Comparison of ENCODE assay signal across 8 mouse cellular contexts in the genomic region with DNA sequence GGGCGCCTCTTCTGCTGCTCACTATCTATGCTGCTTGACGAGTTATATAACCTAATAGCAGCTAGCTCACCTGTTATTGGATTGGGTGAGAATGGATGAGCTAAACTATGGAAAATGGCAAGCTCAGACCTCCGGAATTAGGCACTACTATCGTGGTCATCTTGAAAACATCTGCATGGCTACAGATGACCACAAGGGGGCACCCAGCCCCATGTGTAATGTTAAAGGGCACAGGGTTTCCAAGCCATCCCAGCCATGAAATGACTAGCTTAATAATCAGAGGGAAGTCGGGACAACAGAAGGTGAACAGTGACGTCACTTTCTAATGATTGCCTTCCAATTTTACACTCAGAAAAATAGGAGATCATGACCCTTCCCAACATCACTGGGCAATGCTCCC. TPM values are rescaled to one million over a fixed set of nuclear protein-coding genes. Genes with fewer than 3 reads are reported as not detected.
A peak's percentile ranks its signal among the peaks of the same experiment; 100 is the strongest.
DNase-seq lines count a peak whose midpoint lies in the region; ATAC-seq lines count a peak whose summit lies in the region.

No protein-coding gene starts in this region.

- WGBS in forebrain, embryonic 14.5 days: 58% methylated on average over 6 of the region's 6 CpGs
- WGBS in forebrain, embryonic 15.5 days: 48% methylated on average over 6 of the region's 6 CpGs
- WGBS in embryonic facial prominence, embryonic 11.5 days: 59% methylated on average over 6 of the region's 6 CpGs
- WGBS in intestine, embryonic 15.5 days: 51% methylated on average over 6 of the region's 6 CpGs

- H3K4me1 ChIP-seq in forebrain, embryonic 14.5 days (ENCODE audit: control insufficient read depth, insufficient read depth, low read length): no peaks in the 10 kb centered on the region
- peaks cover 4% of the 10 kb centered on the region; the same call in 1 of the 2 replicates for H3K4me1 ChIP-seq in forebrain, embryonic 15.5 days
- H3K4me1 ChIP-seq in embryonic facial prominence, embryonic 11.5 days (ENCODE audit: control insufficient read depth, insufficient read depth, low read length): no peaks in the 10 kb centered on the region
- no peaks in the 10 kb centered on the region for H3K4me1 ChIP-seq in intestine, embryonic 15.5 days (replicated peaks)

- H3K9ac ChIP-seq in forebrain, embryonic 14.5 days (ENCODE audit: low read length): no peak overlapping the region
- no peak overlapping the region for H3K9ac ChIP-seq in forebrain, embryonic 15.5 days (replicated peaks)
- H3K9ac ChIP-seq in embryonic facial prominence, embryonic 11.5 days (replicated peaks; ENCODE audit: low read length): no peak overlapping the region
- no peak overlapping the region for H3K9ac ChIP-seq in intestine, embryonic 15.5 days

- peak; percentile 40; the same call in 1 of the 2 replicates for ATAC-seq in forebrain, embryonic 14.5 days
- no peak for ATAC-seq in forebrain, embryonic 15.5 days (replicated peaks)
- ATAC-seq in embryonic facial prominence, embryonic 11.5 days (replicated peaks; ENCODE audit: insufficient number of reproducible peaks, low FRiP score, low TSS enrichment, low read depth): no peak
- 0 out of 2 replicates have a peak, but pooled peaks have one; percentile 25 for ATAC-seq in intestine, embryonic 15.5 days

- H3K4me2 ChIP-seq in forebrain, embryonic 14.5 days (ENCODE audit: low read length): no peak overlapping the region
- no peak overlapping the region for H3K4me2 ChIP-seq in forebrain, embryonic 15.5 days (replicated peaks)
- no peak overlapping the region for H3K4me2 ChIP-seq in embryonic facial prominence, embryonic 11.5 days (ENCODE audit: low read depth, low read length)
- H3K4me2 ChIP-seq in intestine, embryonic 15.5 days (replicated peaks): no peak overlapping the region

- no peaks in the 10 kb centered on the region for H3K27me3 ChIP-seq in forebrain, embryonic 14.5 days (replicated peaks; ENCODE audit: control insufficient read depth, insufficient read depth, low read length)
- no peaks in the 10 kb centered on the region for H3K27me3 ChIP-seq in forebrain, embryonic 15.5 days
- H3K27me3 ChIP-seq in embryonic facial prominence, embryonic 11.5 days (ENCODE audit: control insufficient read depth, insufficient read depth, low read length): no peaks in the 10 kb centered on the region
- no peaks in the 10 kb centered on the region for H3K27me3 ChIP-seq in intestine, embryonic 15.5 days (replicated peaks)
- no peaks in the 10 kb centered on the region for H3K27me3 ChIP-seq in splenic B cell, adult 2 months (ENCODE audit: control insufficient read depth, insufficient read depth, low read length, poor library complexity, severe bottlenecking)

- H3K9me3 ChIP-seq in forebrain, embryonic 14.5 days (replicated peaks; ENCODE audit: control insufficient read depth, low read length): no peaks in the 10 kb centered on the region
- no peaks in the 10 kb centered on the region for H3K9me3 ChIP-seq in forebrain, embryonic 15.5 days
- no peaks in the 10 kb centered on the region for H3K9me3 ChIP-seq in embryonic facial prominence, embryonic 11.5 days (replicated peaks; ENCODE audit: control insufficient read depth, low read length)
- H3K9me3 ChIP-seq in intestine, embryonic 15.5 days: no peaks in the 10 kb centered on the region

- no peak overlapping the region for H3K27ac ChIP-seq in forebrain, embryonic 14.5 days (ENCODE audit: low read depth, low read length)
- H3K27ac ChIP-seq in forebrain, embryonic 15.5 days (replicated peaks): no peak overlapping the region
- no peak overlapping the region for H3K27ac ChIP-seq in embryonic facial prominence, embryonic 11.5 days (replicated peaks; ENCODE audit: low read depth, low read length)
- no peak overlapping the region for H3K27ac ChIP-seq in intestine, embryonic 15.5 days

- DNase-seq in forebrain, embryonic 14.5 days (ENCODE audit: low spot score): peak; percentile 66
- peak; percentile 61 for DNase-seq in 416B (ENCODE audit: low read depth)
- peak; percentile 80 for DNase-seq in adrenal gland, postnatal 10 days
- DNase-seq in embryonic facial prominence, embryonic 11.5 days (ENCODE audit: low spot score): peak; percentile 73
- DNase-seq in lung, postnatal 25 days (ENCODE audit: low spot score): peak; percentile 61
- peak; percentile 41 for DNase-seq in splenic B cell, adult 2 months (ENCODE audit: low read depth, low spot score)

- H3K36me3 ChIP-seq in forebrain, embryonic 14.5 days (ENCODE audit: control insufficient read depth, insufficient read depth, low read length): no peaks in the 10 kb centered on the region
- H3K36me3 ChIP-seq in forebrain, embryonic 15.5 days: no peaks in the 10 kb centered on the region
- H3K36me3 ChIP-seq in embryonic facial prominence, embryonic 11.5 days (replicated peaks; ENCODE audit: control insufficient read depth, insufficient read depth, low read depth, low read length): no peaks in the 10 kb centered on the region
- no peaks in the 10 kb centered on the region for H3K36me3 ChIP-seq in intestine, embryonic 15.5 days
- H3K36me3 ChIP-seq in splenic B cell, adult 2 months (ENCODE audit: control insufficient read depth, insufficient read depth, low read length, poor library complexity, severe bottlenecking): no peaks in the 10 kb centered on the region

- no peak overlapping the region for H3K4me3 ChIP-seq in forebrain, embryonic 14.5 days (ENCODE audit: low read depth, low read length)
- H3K4me3 ChIP-seq in forebrain, embryonic 15.5 days: no peak overlapping the region
- no peak overlapping the region for H3K4me3 ChIP-seq in embryonic facial prominence, embryonic 11.5 days (ENCODE audit: low read depth, low read length)
- H3K4me3 ChIP-seq in intestine, embryonic 15.5 days (replicated peaks): no peak overlapping the region

RNA-seq across cellular contexts. Expression of gene Mmd, which starts 57.7 kb away (rescaled TPM):
- polyA plus RNA-seq in forebrain, embryonic 14.5 days (2014; fragmentation: Nextera tagmentation; extraction: Ambion mirVana): 63.3 and 68.3 TPM in 2 replicates
- polyA plus RNA-seq in forebrain, embryonic 15.5 days (2015; fragmentation: Nextera tagmentation; extraction: Ambion mirVana): 91.7 and 94.3 TPM in 2 replicates
- 10 to 100 TPM; 69.2 to 89.2 TPM for total RNA-seq in adrenal gland, postnatal 10 days (2021)
- polyA plus RNA-seq in embryonic facial prominence, embryonic 11.5 days (2014; fragmentation: Nextera tagmentation; extraction: Ambion mirVana): 45.2 and 46.3 TPM in 2 replicates
- polyA plus RNA-seq in intestine, embryonic 15.5 days (2015; fragmentation: Nextera tagmentation; extraction: Ambion mirVana): 46.7 and 52.6 TPM in 2 replicates

Comparison
In these comparisons a context has a peak if more than half of its experiments do, and no peak if none do; other contexts are left out.
1. ATAC-seq: peak in forebrain, embryonic 14.5 days (single experiment) and intestine, embryonic 15.5 days (single experiment); none in forebrain, embryonic 15.5 days (single experiment) and embryonic facial prominence, embryonic 11.5 days (single experiment).
2. Peak in every context shown above with its lines, with median percentiles within 50 percentile points of each other: DNase-seq.